Mouse (Mus musculus) liver, postnatal 0 days (tissue): Measurements from ENCODE around the gene Gsg1l. TPM values are rescaled to one million over a fixed set of nuclear protein-coding genes. Genes with fewer than 3 reads are reported as not detected.

Source experiments
- ATAC-seq: fragments of 200-750 bp; cut with Nextera tagmentation; 2 replicates; pipeline ENCODE4 v1.8.0; 2017; ENCODE audit warnings: mild to moderate bottlenecking, moderate library complexity
- DNase-seq: peaks from one replicate; pipeline ENCODE4 v3.0.0-alpha.2; 2016
- H3K27ac ChIP-seq: fragments of 300-500 bp; sonication (generic); 2 replicates; pipeline ENCODE4 v1.5.1; 2014; ENCODE audit warnings: antibody characterized with exemption, moderate library complexity, mild to moderate bottlenecking, low read depth
- H3K27me3 ChIP-seq: fragments of 300-500 bp; sonication (generic); 2 replicates; pipeline ENCODE4 v1.6.1; 2014; ENCODE audit warnings: low read length, control low read depth, mixed read lengths; ENCODE audit not compliant: insufficient read depth
- H3K36me3 ChIP-seq: fragments of 300-500 bp; sonication (generic); replicated peaks from 2 replicates; pipeline ENCODE4 v1.6.1; 2014; ENCODE audit warnings: mild to moderate bottlenecking, control low read depth, low read length, moderate library complexity, mixed read lengths; ENCODE audit not compliant: insufficient read depth
- H3K4me1 ChIP-seq: fragments of 300-500 bp; sonication (generic); 2 replicates; pipeline ENCODE4 v1.6.1; 2014; ENCODE audit warnings: antibody characterized with exemption, mild to moderate bottlenecking, control low read depth; ENCODE audit not compliant: insufficient read depth
- H3K4me2 ChIP-seq: fragments of 300-500 bp; sonication (generic); 2 replicates; pipeline ENCODE4 v1.6.1; 2014; ENCODE audit warnings: low read depth, mild to moderate bottlenecking, low read length, moderate library complexity, mixed read lengths
- H3K4me3 ChIP-seq: fragments of 300-500 bp; sonication (generic); 2 replicates; pipeline ENCODE4 v1.5.1; 2014; ENCODE audit warnings: low read depth, low read length
- H3K9ac ChIP-seq: fragments of 300-500 bp; sonication (generic); replicated peaks from 2 replicates; pipeline ENCODE4 v1.6.1; 2014; ENCODE audit warnings: mild to moderate bottlenecking, moderate library complexity
- H3K9me3 ChIP-seq: fragments of 300-500 bp; sonication (generic); 2 replicates; pipeline ENCODE4 v1.6.1; 2016; ENCODE audit warnings: mild to moderate bottlenecking, control low read depth, low read length, mixed read lengths
- CTCF ChIP-seq: sonication (generic); IDR thresholded peaks from 2 replicates; pipeline ENCODE4 v1.5.1; 2016; ENCODE audit warnings: antibody characterized with exemption, low read depth
- EP300 ChIP-seq: IDR thresholded peaks from 2 replicates; pipeline ENCODE4 v1.6.1; 2016; ENCODE audit warnings: antibody characterized with exemption, low read depth, mild to moderate bottlenecking
- WGBS: fragments of 180-500 bp; shearing (Covaris S2); extraction: QIAGEN DNeasy Blood & Tissue Kit; methylation state at CpG from one replicate; pipeline ENCODE4 v1.1.7; 2014; ENCODE audit not compliant: insufficient replicate concordance; 5-methylcytosine and 5-hydroxymethylcytosine counted together
- polyA plus RNA-seq: library from polyadenylated mRNA; unstranded; fragments of >200 nt; fragmentation: Nextera tagmentation; extraction: Ambion mirVana; gene quantifications from 2 replicates; pipeline ENCODE4 v1.2.1, GENCODE M21; 2015

Gsg1l gene
- polyA plus RNA-seq, 1 experiment from 2014 or later = 0.08 TPM

- Histone ChIP-seq H3K9me3 (no peaks in the 10 kb centered on the region), H3K4me1 (no peaks in the 10 kb centered on the region), H3K4me3 (no peak overlapping the region), H3K27me3 (no peaks in the 10 kb centered on the region), H3K4me2 (no peak overlapping the region), H3K36me3 (no peaks in the 10 kb centered on the region), H3K9ac (no peak overlapping the region), H3K27ac (no peak overlapping the region)
- ATAC-seq (no peak), DNase-seq (no peak)
- TF ChIP-seq CTCF = no peak
- TF ChIP-seq EP300 = no peak
- 83% methylated on average over 9 of the region's 9 CpGs for WGBS
Measured at GRCm38 (mm10) chr7:125860421-125860820, 221.8 kb downstream of the Gsg1l start.

DNA sequence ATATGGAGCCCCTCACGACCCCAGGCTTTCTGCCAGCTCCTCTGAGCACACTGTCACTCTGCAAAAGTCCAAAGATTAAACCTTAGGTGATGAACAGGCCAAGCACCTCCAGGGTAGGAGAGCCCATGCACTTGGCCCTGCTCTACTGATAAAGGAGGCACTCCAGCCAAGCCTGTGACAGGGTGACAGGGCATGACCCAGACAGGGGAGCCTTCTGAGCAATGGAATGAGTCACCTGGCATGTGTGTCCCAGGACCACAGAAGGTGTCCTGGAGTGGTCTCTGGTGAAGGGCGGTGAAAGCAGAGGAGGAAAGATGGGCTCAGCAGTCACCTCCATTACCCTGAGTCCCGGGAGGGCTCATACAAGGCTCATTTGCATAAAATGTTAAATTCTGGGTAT is 222.6 kb downstream of the Gsg1l start:
- H3K9me3 ChIP-seq = no peaks in the 10 kb centered on the region
- ATAC-seq (no peak), DNase-seq (no peak)
- 68% methylated on average over 3 of the region's 3 CpGs for WGBS
- no peak overlapping the region for H3K9ac ChIP-seq
- H3K4me2 ChIP-seq = no peak overlapping the region
- no peak for TF ChIP-seq CTCF
- no peak for TF ChIP-seq EP300
- H3K27me3 ChIP-seq = no peaks in the 10 kb centered on the region
- no peak overlapping the region for H3K27ac ChIP-seq
- H3K36me3 ChIP-seq = no peaks in the 10 kb centered on the region
- no peak overlapping the region for H3K4me3 ChIP-seq
- H3K4me1 ChIP-seq = no peaks in the 10 kb centered on the region

DNA sequence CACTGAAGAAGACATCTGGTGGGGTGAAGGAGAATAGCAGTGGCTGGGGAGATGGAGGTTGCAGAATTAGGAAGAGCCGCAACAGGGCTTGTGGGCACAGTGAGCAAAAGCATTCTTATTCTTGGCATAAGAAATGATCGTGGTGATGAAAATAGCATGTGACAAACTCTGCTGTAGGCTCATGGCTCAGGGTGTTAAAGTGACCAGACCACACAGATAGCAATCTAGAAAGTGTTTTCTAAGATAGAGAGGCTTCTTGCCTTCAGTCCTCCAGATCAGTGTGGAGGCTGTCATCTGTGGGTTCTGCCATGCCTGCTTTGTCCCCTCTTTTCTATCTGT is 234.7 kb downstream of the Gsg1l start:
- Histone ChIP-seq H3K4me2 (no peak overlapping the region), H3K4me3 (no peak overlapping the region), H3K27me3 (no peaks in the 10 kb centered on the region), H3K9me3 (no peaks in the 10 kb centered on the region), H3K4me1 (no peaks in the 10 kb centered on the region), H3K27ac (no peak overlapping the region), H3K36me3 (no peaks in the 10 kb centered on the region), H3K9ac (no peak overlapping the region)
- ATAC-seq = no peak
- TF ChIP-seq EP300 (no peak), CTCF (no peak)
- 89% methylated on average over 2 of the region's 2 CpGs for WGBS
- no peak for DNase-seq

DNA sequence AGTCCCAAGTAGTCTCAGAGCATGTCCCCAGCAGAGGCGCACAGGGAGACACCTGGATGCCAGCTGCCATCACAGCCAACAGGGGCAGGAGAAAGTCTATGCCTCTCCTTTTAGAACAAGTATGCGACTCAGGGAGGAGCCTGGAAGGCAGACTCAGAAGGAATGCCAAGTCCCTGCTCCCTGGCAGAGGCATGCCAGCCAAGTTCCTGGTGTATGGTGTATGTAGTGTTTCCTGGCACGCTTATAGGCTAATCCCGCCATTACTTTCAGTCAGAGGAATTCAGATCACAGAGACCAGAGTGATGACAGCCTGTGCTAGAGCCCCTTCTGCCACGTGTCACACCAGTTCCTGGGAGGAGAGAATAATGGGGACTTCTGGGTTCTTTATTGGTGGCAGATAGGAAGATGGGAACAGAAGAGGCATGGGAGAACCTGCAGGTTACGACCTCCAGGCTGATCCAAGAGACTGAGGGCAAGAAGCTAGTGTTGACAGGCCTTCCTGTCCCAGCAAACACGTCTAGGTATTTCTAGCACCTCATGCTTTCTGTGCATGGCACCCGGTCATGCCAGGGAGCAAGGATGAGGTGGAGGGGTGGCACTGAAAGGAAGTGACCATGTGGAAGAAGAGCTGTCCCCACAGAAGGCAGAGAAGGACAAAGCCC is 235.2 kb downstream of the Gsg1l start:
- H3K4me3 ChIP-seq = no peak overlapping the region
- H3K9me3 ChIP-seq = no peaks in the 10 kb centered on the region
- TF ChIP-seq EP300 = no peak
- TF ChIP-seq CTCF = no peak
- no peaks in the 10 kb centered on the region for H3K4me1 ChIP-seq
- no peak for ATAC-seq
- H3K4me2 ChIP-seq = no peak overlapping the region
- no peaks in the 10 kb centered on the region for H3K27me3 ChIP-seq
- no peak for DNase-seq
- no peak overlapping the region for H3K27ac ChIP-seq
- no peak overlapping the region for H3K9ac ChIP-seq
- H3K36me3 ChIP-seq = no peaks in the 10 kb centered on the region
- WGBS = 70% methylated on average over 8 of the region's 8 CpGs

- H3K27ac ChIP-seq = no peak overlapping the region
- H3K4me2 ChIP-seq = no peak overlapping the region
- ATAC-seq (no peak), DNase-seq (no peak)
- no peaks in the 10 kb centered on the region for H3K9me3 ChIP-seq
- H3K27me3 ChIP-seq = no peaks in the 10 kb centered on the region
- H3K4me1 ChIP-seq = no peaks in the 10 kb centered on the region
- WGBS = 61% methylated on average over 1 of the region's 1 CpGs
- no peak overlapping the region for H3K9ac ChIP-seq
- H3K36me3 ChIP-seq = no peaks in the 10 kb centered on the region
- no peak for TF ChIP-seq CTCF
- TF ChIP-seq EP300 = no peak
- H3K4me3 ChIP-seq = no peak overlapping the region
Measured at GRCm38 (mm10) chr7:125845611-125846010, 236.6 kb downstream of the Gsg1l start.

DNA sequence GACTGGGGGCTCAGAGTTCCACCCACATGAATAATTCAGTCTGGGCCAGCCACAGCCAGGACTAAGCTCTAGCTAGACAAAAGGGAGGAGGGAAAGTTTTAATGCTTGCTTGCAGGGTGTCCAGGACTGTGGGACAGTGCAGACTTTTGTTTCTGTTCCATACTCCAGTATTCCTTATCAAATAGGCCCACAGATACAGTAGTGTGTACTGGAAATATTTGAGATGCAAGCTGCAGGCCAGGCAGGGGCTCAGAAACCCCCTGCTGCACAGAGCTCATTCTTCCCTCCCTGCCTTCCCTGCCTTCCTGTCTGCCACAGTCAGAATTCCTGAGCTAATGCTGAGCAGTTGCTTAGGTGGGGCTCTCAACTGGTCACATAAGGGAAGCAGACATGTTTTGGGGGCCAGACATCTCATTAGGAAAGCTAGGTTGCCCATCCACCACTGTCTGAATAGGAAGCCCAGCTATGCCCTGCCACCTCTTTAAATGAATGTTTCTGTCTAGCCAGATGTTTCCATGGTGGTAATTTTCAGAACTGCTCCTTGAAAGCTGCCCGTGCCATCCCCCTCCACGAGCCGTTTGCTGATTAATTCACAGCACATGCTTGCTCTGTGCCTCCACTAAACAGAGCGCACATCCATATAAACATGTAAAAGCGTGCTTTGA is 244.0 kb downstream of the Gsg1l start:
- no peak overlapping the region for H3K4me2 ChIP-seq
- H3K4me1 ChIP-seq = no peaks in the 10 kb centered on the region
- no peak for TF ChIP-seq CTCF
- ATAC-seq = no peak
- WGBS = 82% methylated on average over 5 of the region's 5 CpGs
- no peaks in the 10 kb centered on the region for H3K36me3 ChIP-seq
- H3K9me3 ChIP-seq = no peaks in the 10 kb centered on the region
- no peak overlapping the region for H3K9ac ChIP-seq
- H3K4me3 ChIP-seq = no peak overlapping the region
- H3K27me3 ChIP-seq = no peaks in the 10 kb centered on the region
- H3K27ac ChIP-seq = no peak overlapping the region
- DNase-seq = no peak
